ENCODE assay signal across 9 mouse cellular contexts in genomic region chr2:129174474-129174873, GRCm38 (mm10). TPM values are rescaled to one million over a fixed set of nuclear protein-coding genes. Genes with fewer than 3 reads are reported as not detected.
A peak's percentile ranks its signal among the peaks of the same experiment; 100 is the strongest.
DNase-seq lines count a peak whose midpoint lies in the region; ATAC-seq lines count a peak whose summit lies in the region.
"Had no signal": no experiment of that assay in that cellular context is flagged by ENCODE, and none has a peak within 500 bp of the region (broad histone marks: within the 10 kb centered on the region; RNA-seq: fewer than 3 reads in every experiment).

No protein-coding gene starts in this region.

- H3K36me3 ChIP-seq in intestine, embryonic 16.5 days (ENCODE audit: control insufficient read depth, insufficient read depth, low read length): no peaks in the 10 kb centered on the region
- H3K36me3 ChIP-seq: embryonic facial prominence, embryonic 12.5 days had no signal

- no peaks in the 10 kb centered on the region for H3K9me3 ChIP-seq in intestine, embryonic 16.5 days (ENCODE audit: control insufficient read depth, low read length)
- H3K9me3 ChIP-seq: embryonic facial prominence, embryonic 12.5 days had no signal

- WGBS in intestine, embryonic 16.5 days: 41% methylated on average over 7 of the region's 7 CpGs

- peak; percentile 50 for ATAC-seq in intestine, embryonic 16.5 days

- H3K27me3 ChIP-seq in intestine, embryonic 16.5 days (replicated peaks; ENCODE audit: control insufficient read depth, insufficient read depth, low read length): no peaks in the 10 kb centered on the region
- H3K27me3 ChIP-seq: embryonic facial prominence, embryonic 12.5 days had no signal

- H3K4me1 ChIP-seq in intestine, embryonic 16.5 days (ENCODE audit: control insufficient read depth, insufficient read depth, low read length): no peaks in the 10 kb centered on the region
- H3K4me1 ChIP-seq: embryonic facial prominence, embryonic 12.5 days had no signal

- H3K4me2 ChIP-seq in intestine, embryonic 16.5 days (ENCODE audit: low read depth, low read length): no peak overlapping the region
- H3K4me2 ChIP-seq: embryonic facial prominence, embryonic 12.5 days had no signal

- H3K4me3 ChIP-seq in intestine, embryonic 16.5 days (ENCODE audit: low read length): no peak overlapping the region
- H3K4me3 ChIP-seq: embryonic facial prominence, embryonic 12.5 days had no signal

- H3K27ac ChIP-seq in intestine, embryonic 16.5 days (ENCODE audit: low read length): no peak overlapping the region
- H3K27ac ChIP-seq: embryonic facial prominence, embryonic 12.5 days had no signal

- peak; percentile 35 to 54 for DNase-seq in urinary bladder, postnatal 36 days (ENCODE audit: low spot score in 2 of 2)
- no peak for DNase-seq in urinary bladder, postnatal 25 days (ENCODE audit: low spot score)
- peak; percentile 56 for DNase-seq in cerebellum, adult 9-11 months
- peak; percentile 23 for DNase-seq in gastrocnemius, postnatal 10 days
- DNase-seq in liver: peak; percentile 57
- DNase-seq in ovary, postnatal 14 days (ENCODE audit: low spot score): peak; percentile 27
- DNase-seq in thymus, postnatal 25 days: peak; percentile 75

- H3K9ac ChIP-seq in intestine, embryonic 16.5 days (ENCODE audit: low read depth, low read length): no peak overlapping the region
- H3K9ac ChIP-seq: embryonic facial prominence, embryonic 12.5 days had no signal

RNA-seq across cellular contexts. Expression of gene Slc20a1, which starts 24.1 kb away (rescaled TPM):
- total RNA-seq in gastrocnemius, postnatal 10 days (2021): 10 to 100 TPM in 1 of 2 experiments, 1 to 10 TPM in 1; 6.9 to 13.4 TPM
- polyA plus RNA-seq in intestine, embryonic 16.5 days (2015; fragmentation: Nextera tagmentation; extraction: Ambion mirVana): 28.8 and 30.4 TPM in 2 replicates

RNA-seq across cellular contexts. Expression of gene Chchd5, which starts 45.0 kb away (rescaled TPM):
- total RNA-seq in gastrocnemius, postnatal 10 days (2021): 10 to 100 TPM in 1 of 2 experiments, 1 to 10 TPM in 1; 9.1 to 10.2 TPM
- 23.8 and 26.9 TPM in 2 replicates for polyA plus RNA-seq in intestine, embryonic 16.5 days (2015; fragmentation: Nextera tagmentation; extraction: Ambion mirVana)
